Mouse (Mus musculus): Measurements from ENCODE around the gene Ncoa1.
A peak's percentile ranks its signal among the peaks of the same experiment; 100 is the strongest.
"Not testable (repeated sequence)": the region's sequence is repeated elsewhere in the genome, so short reads cannot be mapped to it uniquely, and the experiment has no call there.

Ncoa1 gene

DNA sequence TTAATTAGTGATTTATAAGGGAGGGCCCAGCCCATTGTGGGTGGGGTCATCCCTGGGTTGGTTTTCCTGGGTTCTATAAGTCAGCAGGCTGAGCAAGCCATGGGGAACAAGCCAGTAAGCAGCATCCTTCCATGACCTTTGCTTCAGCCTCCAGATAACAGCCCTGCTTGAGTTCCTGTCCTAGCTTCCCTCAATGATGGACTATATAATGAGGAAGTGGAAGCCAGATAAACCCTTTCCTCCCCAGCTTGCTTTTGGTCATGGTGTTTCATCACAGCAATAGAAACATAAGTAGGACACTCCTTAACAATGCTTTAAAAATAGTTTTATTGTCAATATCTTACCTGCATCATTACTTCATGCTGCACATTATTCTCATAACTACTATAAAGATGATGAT, 163.2 kb downstream of the Ncoa1 start:
- no peak for DNase-seq (ENCODE audit: low spot score)

DNA sequence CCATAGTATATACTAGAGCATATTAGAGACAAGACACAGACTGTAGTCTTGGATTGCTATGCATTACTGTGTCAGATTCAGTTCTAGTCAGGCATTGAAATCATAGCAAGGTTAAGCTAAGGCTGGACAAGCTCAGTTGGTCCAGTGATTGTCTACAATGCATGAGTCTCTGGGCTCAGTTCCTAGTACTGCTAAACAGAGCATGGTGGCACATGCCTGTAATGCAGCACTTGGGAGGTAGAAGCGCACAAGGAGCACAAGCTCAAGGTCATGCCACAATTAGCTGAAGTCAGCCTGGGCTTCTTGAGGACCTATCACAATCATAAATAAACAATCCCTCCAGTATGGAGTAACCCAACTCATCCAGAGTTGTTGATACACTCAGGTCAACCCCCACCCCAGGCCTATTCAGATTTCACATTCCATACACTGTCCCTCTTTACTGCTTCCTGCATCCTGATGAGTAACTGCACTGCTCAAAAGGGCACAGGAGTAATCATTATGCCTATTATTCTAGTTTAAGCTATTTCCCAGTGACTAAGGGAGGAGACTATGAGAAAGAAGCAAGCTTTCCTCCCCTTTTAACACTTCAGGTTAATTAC, 170.2 kb downstream of the Ncoa1 start:
- DNase-seq (ENCODE audit: low spot score): no peak

DNA sequence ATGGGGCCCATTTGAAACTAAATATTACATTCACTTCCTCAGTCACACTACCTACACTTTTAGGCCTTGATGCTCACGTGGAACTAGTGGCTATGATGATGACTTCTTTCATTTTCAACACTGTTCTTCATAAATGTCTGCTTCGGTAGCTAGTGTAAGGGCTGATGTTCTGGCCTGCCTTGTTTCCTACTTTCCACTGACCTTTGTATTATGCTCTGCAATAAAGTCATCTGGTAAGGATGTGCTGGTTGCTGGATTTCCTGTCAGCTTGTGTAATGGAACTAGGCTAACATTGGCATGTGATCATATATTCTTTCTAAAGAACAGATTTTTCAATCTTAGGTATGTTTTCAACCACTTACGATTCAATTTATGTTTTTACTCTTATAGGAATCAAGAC, 177.7 kb downstream of the Ncoa1 start:
- no peak for DNase-seq (ENCODE audit: low spot score)

DNA sequence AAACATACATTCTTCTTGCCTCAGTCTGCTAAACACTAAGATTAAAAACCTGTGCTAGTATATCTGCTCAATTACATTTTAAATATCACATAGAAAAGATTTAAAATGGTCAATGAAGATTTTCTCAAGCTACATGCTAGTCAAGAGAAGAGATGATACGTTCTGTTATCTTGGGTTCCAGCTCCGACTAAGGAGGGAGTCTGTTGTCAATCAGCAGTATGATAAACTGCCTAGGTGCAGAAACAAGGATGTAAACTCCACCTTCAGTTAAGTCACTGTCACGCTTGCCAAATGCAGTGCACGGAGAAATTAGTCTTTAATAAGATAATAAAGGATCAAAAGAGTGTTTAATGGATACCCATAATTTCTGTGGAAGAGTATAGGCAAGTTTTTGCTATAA, 178.4 kb downstream of the Ncoa1 start:
- no peak for DNase-seq (ENCODE audit: low spot score)

DNA sequence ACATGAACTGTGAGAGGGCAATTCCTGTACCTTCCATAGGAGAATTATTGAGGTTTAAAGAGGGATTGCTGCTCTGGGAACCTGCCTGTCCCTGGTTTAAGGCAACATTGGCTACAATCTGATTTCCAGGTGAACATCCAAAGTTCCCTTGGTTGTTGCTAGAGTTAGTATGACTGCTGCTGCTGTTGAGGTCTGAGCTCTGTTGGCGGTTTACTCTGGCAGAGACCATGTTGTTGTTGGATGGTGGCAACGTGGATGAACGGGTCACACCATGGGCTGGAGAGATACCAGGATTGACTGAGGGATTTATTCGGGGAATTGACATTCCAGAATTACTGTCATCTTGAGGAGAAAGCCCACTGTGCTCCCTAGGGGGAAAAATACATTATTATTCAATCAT, 181.1 kb downstream of the Ncoa1 start:
- no peak for DNase-seq (ENCODE audit: low spot score)

DNA sequence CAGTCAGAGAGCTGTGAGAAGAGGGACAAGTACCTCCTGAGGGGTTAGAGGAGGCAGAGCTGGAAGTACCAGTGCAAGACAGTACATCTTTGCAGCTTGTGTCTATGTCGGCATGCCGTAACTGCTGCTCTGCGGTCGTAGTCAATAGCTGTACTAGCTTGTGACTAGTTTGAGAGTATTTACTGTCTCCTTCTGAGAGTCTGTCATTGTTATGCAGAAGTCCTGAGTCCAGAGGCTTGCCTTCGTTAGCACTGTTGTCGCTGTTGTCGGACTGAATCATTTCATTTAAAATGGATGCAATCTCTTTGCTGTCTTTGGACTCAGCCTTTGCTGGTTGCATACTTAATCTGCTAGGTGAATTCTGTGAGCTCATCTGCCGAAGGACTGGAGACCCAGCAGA, 181.7 kb downstream of the Ncoa1 start:
- no peak for DNase-seq (ENCODE audit: low spot score)

DNA sequence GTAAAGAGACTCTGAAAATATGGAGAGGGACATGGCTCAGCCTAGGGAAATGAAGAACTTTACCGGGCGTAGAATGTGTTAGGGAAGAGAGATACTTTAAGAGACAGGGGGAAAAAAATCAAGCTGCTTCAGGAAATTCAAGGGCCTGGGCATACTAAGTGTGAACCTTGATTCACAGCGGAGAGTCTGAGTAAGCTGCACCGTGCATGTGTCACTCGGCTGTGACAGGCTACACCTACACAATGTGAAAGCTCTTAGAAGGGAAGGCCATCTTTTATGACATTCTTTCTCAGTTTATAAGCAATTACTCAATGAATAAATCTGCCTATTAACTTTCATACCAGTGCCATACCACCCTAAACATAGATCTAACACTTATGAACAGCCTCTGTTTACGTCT, 183.2 kb downstream of the Ncoa1 start:
- no peak for DNase-seq (ENCODE audit: low spot score)

DNA sequence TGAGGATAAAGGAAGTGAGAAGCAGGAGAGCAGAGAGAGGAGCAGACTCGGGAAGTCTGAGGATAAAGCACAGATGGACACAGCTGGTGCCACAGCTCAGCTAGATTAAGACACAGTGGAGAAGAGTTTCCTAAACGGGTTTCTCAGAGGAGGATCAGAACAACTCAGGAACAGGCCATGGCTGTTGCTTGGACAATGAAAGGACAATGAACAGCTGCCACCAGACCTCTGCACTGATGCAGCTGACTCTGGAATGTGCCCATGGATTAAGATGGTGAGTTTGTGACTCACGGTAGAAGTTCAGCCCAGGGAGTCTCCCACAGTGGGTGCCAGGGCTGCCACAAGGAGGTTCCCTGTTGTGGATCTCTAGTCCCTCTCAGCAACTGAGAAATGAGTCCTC, 191.8 kb downstream of the Ncoa1 start:
- DNase-seq (ENCODE audit: low spot score): no peak

DNA sequence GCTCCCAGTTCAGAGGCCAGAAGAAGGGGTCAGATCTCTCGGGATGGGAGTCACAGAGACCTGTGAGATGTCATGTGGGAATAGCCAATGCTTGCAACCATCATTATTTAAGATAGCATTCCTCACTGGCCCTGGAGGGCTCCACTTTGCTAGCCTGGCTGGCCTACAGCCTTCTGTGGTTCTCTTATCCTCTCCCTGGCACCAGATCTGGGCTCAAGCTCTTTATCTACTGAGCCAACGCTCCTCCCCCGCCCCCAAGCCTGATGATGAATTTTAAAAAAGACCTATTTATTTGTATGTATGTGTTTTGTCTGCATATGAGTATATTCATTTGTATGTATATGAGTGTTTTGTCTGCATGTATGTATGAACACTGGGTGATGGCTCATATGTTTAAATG, 197.1 kb downstream of the Ncoa1 start:
- no peak for DNase-seq (ENCODE audit: low spot score)

DNA sequence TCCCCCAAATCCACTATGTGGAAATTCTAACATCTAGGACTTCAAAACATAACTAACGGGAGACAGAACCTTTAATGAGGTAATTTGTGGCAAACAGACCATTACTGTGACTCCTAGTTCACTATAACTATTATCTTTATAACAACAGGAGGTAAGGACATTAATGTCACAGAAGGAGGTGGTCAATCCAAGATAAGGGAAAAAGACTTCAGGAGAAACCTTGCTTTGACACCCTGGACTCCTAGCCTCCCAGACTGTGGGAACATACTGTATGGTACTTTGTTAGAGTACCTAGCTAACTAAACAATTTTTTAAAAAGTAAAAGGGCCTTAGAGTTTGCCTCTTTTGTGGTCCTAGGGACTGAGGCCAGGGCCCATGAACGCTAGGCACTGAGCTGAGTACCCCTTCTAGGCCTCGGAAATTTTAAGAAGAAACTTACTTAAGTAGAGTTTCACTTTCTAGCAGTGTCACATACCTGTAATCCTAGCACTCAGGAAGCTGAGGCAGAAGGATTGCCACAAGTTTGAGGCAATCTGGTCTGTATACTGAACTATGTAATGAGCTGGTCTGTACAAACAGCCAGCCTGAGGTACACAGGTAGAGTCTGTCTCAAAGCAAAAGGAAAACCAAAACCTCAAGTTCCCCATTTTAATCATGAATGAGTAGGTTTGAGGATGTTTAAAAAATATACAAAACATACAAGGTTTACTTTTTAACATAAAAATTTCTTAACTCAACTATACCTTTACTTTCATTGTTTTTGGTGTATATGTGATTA, 197.8 kb downstream of the Ncoa1 start:
- no peak for DNase-seq (ENCODE audit: low spot score)

DNA sequence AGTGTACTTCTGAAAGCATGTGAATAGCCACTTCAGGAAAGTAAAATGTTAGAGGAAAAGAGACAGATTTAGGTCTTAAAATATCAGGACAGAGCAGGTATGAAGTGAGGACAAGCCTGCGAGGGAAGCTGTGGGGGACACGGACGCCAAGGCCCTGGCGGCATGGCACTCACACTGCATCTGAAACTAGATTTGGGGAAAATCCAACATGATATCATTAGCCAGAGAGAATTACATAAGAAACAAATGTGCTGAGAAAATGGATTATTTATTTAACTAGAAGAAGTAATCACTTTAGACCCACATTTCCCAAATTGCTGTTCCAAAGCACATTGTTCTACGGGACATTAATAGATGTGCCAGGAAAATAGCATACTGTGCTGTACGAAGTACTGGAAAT, 205.9 kb downstream of the Ncoa1 start:
- peak; percentile 50 for DNase-seq (ENCODE audit: low spot score)

DNA sequence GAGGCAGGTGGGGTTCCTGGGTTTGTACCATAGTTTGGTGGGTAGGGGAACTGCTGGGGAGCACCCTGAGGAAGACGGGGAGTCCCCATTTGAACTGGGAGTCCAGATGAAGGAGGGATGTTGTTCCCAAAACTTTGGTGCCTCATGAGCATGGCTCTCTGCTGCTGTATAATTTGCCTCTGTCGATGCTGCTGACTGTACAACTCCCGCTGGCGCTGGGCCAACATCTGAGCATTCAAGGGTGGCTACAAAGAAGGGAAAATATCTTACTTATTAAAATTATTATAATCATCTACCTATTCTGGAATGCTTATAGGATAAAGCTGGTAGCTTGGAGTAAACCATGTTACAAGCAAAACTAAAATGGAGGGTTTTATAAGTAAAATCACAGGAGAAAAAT, 209.2 kb downstream of the Ncoa1 start:
- DNase-seq (ENCODE audit: low spot score): no peak

DNA sequence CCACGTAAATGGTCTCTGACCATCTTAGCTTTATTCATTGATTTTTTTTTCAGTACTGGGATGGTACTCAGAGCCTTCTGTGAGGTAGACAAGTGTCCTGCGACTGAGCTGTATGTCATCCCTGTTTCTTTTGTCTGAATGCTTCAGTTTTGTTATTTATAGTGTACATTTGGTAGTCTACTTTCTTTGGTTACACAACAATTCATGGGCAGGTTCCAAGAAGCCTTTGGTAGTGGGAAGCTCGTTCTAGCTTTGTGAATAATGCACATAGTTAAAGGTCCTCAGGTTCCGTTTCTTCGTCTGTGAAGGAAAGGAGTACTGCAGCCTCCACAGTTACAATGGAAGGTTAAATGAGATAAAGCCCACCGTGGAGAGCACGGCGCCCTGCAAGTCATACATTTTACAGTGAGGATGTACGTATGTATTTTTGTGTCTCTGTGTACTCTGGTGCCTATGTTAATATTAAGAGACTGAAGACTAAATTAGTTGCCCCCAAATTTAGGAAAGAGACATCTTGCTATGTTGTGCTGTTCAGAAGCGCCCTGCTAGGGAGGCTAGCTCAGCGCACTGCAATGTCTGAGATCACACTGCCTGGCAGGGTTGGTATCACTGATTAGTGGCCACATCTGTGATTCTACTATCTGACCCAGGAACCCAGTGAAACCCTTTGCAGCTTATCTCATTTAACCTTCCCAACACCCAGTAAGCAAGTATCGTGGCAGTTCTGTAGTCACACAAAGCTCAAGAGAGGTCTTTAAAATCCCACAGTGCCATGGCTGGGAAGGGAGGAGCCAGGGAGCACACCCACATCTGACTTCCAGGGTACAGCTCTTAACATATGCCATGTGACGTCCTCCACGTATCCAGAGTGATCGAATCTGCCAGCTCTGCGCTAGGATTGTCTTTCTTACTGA, 224.0 kb downstream of the Ncoa1 start:
- DNase-seq (ENCODE audit: low spot score): no peak

DNA sequence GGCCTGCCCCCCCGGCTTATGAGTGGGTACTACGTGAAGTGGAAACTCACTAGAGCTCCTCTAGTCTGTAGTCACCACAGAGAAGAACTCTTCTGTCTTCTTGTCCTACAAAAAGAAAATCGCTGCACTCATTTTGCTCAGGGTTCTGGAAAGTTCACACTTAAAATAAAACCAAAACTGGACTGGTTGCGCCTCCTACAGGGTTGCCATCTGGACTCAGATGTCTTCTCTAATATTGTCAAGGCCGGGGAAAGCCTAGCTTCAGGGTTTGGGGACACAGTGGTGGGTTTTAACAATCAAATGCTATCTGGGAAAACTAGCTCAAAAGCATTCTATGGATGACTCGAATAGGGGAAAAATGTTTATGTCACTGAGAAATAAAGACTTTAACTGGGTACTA, 227.2 kb downstream of the Ncoa1 start:
- DNase-seq (ENCODE audit: low spot score): no peak

DNA sequence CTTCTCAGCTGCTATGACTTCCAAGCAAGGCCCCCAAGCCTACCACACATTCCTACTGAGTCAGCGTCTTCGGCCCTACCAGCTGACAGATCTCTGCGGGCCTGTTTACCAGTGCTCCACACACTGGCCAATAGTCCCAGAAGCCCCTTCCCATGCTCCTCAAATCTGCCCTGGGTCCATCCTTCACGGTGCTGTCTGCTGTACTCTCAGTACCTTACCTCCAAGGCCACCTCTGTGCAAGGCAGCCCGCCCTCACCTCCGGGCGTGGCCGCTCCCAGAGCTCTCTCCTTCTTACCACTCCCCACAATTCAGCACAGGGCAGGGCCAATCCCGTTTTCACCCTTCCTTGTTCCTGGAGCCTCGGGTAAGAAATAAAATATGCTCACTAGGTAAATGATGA, 231.2 kb downstream of the Ncoa1 start:
- DNase-seq (ENCODE audit: low spot score): no peak

DNA sequence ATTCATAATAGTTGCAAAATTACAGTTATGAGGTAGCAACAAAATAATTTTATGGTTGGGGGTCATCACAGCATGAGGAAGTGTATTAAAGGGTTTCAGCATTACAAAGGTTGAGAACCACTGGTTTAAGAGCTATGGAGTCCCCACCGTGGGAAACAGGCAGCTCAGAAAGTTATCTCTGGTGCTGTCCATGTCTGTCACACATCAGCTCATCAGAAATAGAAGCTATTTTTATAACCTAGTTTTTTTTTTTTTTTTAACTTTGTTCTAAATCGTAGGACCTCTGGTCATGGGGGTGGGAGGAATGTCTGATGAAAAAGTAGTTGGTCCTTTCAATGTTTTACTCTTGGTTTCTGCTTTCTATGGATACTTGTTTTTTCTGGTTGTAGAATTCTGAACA, 233.2 kb downstream of the Ncoa1 start:
- DNase-seq (ENCODE audit: low spot score): no peak

DNA sequence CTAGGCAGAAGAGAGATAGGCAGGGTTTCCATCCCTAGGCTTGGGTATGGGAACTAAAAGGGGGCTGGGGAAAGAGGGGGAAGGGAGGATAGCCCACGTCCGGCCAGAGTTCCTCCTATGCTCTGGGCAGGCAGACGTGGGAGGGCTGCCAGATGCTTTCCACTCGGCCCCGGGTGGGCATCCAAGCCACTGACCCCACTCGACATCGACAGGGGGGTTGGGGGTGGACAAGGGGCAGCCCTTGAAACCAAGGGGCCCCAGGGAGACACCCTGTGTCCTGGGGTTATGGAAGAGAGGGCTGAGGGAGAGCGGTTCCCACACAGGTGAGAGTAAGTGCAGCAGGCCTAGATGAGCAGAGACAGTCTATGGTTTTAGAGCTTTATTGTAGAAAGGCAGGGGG, 236.7 kb downstream of the Ncoa1 start:
- DNase-seq (ENCODE audit: low spot score): not testable (repeated sequence)

DNA sequence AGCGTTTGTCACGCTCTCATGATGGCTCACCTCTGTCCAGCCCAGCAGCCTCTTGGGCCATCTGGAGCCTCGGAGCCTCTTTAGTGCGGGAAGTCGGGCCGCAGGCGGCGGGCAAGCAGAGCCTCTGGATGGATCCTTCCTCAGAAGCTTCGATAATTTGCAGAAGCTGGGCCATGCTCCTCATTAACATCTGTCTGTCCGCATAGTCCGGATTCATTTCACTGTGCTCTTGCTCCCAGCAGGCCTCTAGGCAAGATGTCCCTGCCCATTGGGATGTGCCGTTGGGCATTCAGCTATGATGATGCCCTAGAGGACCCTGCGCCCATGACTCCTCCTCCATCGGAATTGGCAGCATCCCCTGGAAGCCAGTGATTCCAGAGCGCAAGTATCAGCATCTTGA, 239.5 kb downstream of the Ncoa1 start:
- DNase-seq (ENCODE audit: low spot score): no peak

DNA sequence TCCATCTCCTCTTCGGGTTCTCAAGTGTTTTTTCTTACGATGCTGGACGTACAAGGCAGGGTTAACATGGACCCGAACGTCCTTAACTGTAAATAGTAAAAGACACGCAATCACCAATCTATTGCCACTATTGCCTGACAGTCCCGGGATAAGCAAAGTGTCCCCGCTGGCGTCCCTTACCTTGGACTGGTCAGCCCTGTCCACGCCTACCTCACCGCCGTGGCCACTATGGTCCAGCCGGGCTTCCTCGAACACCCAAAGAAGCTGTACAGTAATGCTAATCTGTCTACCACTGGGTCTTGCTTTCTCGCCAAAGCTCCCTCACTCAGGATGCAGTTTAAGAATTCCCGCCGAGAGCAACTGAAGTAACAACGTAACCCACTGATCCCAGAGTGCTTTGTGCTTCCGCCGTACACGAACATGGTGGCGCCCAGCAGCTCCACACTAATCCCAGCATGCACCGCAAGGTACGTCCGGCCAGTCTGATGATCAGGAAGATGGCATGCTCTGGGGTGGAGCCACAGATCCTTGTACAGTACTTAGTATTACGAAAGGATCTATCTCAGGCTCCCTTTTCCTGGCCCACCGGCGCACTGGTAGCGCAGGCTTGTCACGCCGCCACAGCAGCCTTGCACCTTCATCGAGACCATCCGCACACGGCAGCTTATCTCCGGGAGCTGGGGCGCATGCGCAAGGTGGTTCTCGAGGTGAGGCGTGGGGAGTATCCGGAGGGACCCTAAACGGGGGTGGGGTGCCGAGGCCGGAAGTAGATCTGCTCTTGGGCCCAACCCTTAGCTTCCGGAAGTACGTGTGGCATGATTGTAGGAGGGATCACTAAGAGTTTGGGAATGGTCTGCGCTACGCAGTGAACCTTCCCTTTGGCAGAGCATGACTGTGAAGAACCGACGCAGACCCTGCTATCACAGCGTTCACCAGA, 243.1 kb downstream of the Ncoa1 start, which contains the start of the genes Ptrhd1 and Cenpo:
Gene Ptrhd1 (plus strand): TSS at position 456 of the 937 bp plus-strand sequence.
Gene Cenpo (minus strand): TSS at position 723 of the 937 bp plus-strand sequence.
- peak; percentile 98 for DNase-seq (ENCODE audit: low spot score)

DNA sequence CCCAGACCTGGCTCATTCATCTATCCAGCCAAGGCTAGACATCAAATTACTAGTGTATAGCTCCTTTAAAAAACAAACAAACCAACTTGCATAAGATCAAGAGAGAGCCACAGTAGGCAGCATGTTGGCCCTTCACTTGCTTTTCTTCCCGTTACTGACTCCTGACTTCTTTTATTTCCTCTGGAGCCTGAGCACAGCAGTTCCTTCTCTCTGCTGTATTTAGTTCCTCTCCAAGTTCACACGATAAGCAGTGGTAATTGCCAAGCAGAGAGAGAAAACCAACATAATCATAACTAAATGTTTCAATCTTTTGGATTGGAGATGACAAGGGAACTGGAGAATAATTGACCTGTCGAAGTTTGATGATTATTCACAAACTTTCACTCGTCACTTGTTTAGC, 244.2 kb downstream of the Ncoa1 start:
- DNase-seq (ENCODE audit: low spot score): no peak

DNA sequence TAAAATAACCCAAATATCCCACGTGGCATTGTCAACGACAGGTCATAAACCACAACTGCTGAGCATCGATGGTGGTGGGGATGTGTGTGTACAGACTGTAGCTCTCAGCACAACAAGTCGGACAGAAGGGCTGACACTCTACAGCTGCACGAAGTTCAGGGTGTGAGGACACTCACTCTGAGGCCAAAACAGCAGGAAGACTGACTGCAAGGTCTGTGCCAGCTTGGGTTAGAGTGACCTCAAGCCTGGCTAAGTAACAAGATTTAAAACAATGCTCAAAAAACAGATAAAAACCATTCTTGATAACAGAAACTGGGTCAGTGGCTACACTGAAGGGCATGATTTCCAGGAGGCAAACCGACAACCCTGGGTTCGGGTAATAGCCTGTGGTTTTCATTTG, 246.8 kb downstream of the Ncoa1 start:
- DNase-seq (ENCODE audit: low spot score): no peak

DNA sequence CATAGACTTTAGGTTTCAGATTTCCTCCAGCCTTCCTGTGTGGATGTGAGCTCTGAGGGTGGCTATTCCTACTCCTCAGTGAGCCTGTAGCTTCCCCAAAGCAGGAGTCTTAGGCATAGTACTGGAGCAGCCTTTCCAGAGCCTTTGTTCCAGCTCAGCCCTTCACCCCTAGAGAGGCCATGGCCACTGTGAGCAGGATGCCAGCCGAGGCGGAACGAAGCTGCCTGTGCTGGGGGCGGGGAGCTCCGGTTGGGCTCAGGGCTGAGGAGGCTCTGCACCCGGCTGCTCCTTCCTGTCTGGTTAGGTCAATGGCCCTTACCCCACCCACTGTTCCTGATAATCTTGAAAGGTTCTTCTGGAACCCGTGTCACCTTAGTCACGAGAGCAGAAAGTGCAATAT, 264.1 kb downstream of the Ncoa1 start:
- DNase-seq (ENCODE audit: low spot score): no peak

Measured in adipocyte (in vitro differentiated cells).